Mouse (Mus musculus) erythroblast, embryonic 14.5 days (primary cell): Measurements from ENCODE around the gene Iah1.

Experiments
- GATA1 ChIP-seq: IDR thresholded peaks from 2 replicates; pipeline ENCODE4 v1.6.1; 2012; ENCODE audit warnings: low read length, inconsistent platforms, mixed read lengths
- TAL1 ChIP-seq: IDR thresholded peaks from 3 replicates; pipeline ENCODE4 v1.6.1; 2012; ENCODE audit warnings: low read length, inconsistent platforms, mixed read lengths

DNA sequence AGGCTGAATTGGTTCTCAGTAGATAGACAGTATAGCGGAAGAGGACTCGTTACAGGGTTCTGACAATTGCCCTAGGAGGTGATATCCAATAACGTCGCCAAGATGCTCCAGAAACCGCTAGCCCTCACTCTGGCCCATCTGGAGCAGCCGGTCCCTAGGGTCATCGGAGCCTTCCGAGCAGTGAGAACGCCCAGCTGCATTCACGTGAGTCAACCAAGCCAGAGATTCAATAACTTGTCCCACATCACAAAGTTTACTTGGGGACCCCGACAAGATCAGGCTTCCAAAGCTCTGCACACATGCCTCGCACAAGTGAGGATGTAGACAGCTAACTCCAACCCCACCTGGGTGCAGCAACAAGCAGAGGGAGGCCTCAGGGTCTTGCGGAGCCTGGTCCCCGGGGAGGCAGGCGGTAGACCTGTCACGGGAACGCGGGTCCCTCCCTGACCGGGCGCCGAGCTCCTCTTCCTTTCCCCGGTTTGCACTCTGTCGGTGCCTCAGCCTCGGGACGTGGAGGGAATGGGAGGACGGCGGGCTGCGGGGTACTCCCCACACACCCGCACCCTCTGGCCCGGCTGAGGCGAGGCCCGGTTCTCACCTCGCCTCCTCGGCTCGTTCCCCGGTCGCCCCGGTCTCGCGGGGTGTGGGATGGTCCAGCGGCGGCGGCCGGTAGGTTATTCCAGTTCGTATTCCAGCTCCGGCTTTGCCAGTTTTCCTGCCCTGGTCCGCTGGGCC, 30.5 kb upstream of the Iah1 start:
- TF ChIP-seq GATA1 (no peak), TAL1 (no peak)
